Mouse (Mus musculus): Measurements from ENCODE around the gene Metrn. TPM values are rescaled to one million over a fixed set of nuclear protein-coding genes. Genes with fewer than 3 reads are reported as not detected.

The Metrn gene
- total RNA-seq (2021), result 10 to 100 TPM; 81.1 to 83.3 TPM
- long read RNA-seq, partial matches to known transcripts, result 0 of 6 reads
- long read RNA-seq, other reads (novel, unspliced or antisense), result 5 of 6 reads

DNA sequence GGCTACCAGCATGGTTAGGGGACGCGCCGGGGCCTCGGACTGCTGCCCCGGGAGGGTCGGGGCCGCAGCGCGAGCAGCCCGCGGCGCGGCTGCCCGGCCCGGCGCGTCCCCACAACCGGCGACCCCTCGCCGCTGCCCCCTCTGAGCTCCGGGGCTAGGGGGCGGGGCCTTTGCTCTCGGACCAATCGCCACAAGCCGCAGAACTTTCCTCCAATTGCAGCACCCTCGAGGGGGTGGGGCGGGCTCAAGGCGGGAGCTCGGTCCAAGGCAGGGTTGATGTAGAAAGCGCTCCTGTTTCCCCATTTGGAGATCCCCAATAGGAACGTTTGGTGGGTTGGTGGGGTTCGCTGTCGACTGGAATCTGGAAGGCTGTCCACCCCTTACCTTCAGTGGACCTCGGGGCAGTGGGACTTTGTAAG lies at the start of gene Metrn:
Gene Metrn (minus strand): TSS at position 186 of the 419 bp plus-strand sequence.
- DNase-seq (ENCODE audit: low spot score in 2 of 2), result peak; percentile 67

DNA sequence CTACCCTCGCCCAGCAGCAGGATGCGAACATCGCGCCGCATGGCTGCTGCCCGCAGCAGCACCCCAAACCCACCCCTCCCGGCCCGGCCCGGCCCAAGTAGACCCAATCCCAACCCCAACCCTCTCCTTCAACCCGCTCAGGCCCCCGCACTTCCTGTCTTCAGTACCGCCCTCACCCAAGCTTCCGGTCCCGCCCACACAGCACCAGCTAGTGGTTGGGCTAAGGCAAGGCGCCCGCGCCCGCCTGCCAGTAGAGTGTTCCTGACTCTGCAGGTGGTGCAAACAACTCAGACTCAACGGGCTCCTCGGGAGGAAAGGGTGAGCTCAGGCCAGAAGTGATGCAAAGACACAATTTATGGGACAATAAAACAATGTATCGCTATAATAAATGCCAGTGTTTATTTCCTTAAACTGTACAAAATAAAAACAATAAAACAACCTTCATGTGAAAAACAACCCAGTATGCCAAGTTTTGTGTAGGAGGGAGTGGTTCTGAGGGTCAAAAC lies 47.5 kb upstream of the Metrn start, which contains the start of gene Rhot2:
Gene Rhot2 (minus strand): TSS at position 456 of the 506 bp plus-strand sequence.
- DNase-seq (ENCODE audit: low spot score in 2 of 2), result peak; percentile 94 to 96

DNA sequence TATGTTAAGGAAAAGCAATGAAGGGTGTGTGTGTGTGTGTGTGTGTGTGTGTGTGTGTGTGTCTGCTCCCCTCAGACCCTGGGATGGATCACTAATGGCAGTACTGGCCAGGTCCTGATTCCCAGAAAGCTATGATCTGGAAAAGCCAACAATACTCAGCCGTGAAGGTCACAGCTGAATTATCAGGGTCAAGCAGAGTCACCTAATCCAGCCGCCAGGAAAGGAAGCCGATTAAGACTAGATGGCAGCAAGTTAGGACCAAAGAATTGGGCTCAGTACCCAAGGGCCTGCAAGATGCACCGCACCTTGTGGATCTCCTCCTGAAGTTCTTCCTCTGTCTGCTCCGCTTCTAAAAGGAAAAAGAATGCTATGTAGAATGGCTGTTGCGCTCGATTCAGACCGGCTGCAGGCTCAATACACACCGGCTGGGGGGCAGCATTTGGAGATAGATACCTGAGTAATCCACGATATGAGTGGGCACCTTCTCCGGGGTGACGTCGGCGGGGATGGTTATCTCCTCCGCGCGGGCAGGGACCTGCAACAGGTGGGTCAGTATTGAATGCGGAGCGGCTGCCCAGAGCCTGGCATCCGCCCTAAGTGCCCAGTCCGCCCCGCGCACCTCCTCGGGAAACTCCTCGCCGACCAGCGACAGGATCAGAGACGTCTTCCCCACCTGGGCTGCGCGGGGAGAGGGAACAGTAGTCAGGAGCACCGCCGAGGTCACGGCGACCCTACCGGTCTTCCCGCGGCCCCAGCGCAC lies 46.9 kb upstream of the Metrn start:
- no peak for DNase-seq (ENCODE audit: low spot score in 2 of 2)

DNA sequence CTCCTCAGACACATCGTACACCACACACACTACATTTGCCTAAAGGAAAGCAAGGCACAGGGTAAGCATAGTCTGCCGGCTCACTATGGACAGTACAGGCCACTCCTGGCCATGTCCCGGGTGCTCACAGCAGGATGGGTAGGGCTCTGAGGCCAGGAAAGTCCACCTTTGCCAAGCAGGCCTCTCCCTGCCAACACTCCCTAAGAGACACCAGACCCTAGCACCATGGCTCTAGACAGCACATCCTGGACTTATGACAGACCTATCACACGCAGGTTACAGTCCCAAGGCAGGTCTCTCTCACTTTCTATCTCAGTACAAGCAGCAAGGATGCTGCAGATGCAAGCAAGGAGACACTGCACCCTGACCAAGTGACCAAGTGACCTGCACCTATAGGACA lies 46.2 kb upstream of the Metrn start:
- no peak for DNase-seq (ENCODE audit: low spot score in 2 of 2)

DNA sequence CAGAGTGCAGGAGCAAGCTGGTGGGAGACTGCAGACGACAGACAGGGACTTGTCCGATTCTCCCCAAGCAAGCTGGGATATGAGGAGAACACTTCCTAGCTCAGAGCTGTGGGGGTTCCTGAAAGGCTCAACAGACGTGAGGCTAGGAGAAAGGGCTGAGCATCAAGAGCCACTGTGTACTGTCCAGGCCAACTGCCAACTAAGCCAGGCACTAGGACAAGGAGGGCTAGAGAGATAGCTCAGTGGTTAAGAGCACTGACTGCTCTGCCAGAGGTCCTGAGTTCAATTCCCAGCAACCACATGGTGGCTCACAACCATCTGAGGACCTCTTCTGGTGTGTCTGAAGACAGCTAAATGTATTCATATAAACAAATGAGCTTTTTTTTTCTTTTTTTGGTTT lies 45.6 kb upstream of the Metrn start:
- no peak for DNase-seq (ENCODE audit: low spot score in 2 of 2)

DNA sequence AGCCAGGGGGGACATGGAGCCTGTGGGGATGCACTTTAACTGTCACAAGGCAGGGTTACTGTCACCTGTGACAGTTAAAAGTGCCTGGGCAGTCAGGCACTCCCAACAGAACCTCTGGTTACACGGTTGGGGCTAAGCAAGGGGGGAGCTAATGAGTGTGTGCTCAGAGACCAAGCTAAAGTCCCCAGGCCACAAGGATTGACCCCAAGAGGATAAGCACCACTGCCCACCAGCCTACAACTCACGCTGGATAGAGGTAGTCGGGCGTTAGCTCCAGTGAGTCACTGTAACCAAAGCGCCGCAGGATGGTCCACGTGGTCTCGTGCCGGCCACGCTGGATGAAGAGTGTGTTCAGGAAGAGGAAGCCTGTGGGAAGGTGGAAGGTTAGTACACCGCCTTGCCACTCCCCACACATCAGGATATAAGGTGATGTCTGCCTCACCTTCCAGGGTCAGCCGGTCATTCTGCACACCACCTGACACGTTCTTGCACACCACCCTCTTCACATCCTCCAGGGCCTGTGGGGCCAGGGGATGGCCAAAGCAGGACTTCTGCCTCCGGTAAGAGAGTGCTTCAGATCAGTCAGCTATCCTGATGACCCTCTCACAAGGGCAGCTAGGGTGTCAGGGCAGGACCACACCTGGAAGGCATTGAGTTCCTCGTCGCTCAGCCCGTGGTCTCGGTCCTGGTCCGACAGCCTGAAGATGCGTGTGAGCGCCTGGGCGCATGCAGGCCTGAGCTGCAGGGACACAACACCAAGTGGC lies 44.4 kb upstream of the Metrn start, which contains the start of gene Gm20683:
Gene Gm20683 (minus strand): TSS at position 647 of the 764 bp plus-strand sequence.
- DNase-seq (ENCODE audit: low spot score in 2 of 2), result no peak

DNA sequence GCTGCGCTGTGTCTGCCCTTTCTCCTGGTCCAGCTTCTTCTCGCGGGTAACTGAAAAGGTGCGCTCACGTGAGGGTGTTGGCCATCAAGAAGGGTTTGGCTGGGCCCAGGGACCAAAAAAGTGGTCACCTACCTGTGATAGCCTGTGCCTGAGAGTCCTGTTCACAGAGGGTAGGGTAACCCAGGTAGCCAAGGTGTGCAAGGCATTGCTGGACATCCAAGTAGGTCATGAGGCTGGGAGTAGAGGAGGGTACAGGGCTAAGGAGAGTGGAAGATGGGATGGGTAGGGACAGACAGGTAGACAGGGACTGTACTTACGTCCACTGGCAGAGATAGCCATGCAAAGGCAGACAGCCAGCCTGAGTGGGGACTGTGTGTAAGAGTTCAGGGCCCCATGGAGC lies 43.6 kb upstream of the Metrn start:
- DNase-seq (ENCODE audit: low spot score in 2 of 2), result no peak

DNA sequence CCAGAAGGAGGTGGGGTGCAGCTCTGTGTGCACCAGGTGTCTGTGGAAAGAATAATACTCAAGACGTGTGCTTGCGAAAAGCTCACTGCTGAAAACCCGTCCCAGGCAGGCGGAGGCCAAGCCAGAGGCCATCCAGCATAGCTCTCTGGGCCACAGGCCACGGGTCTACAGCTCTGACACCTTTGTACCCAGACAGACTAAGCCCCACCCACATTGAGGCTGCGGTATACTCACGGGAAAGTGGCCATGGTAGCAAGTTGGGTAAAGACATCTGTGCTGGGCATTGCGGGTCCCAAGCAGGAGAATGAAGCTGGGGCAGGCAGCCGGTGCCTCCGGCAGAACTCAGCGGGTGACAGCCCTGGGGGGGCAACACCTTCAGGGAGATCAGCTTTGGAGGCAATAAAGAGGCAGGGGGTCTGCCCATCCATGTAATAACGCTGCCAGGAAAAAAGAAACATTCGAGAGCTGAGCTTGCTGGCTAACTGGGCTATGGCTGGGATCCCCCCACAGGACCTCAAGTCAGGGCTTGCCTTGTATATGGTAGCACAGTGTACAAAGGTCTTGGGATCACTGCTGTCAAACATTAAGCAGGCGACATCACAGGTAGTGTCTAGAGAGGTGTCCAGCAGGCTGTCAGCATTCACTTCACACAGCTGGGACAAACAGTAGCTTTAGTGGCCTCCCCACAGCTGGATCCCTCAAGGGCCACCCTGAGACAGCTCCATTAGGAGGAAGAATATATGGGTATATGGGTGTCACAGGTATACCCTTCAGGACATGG lies 42.7 kb upstream of the Metrn start:
- no peak for DNase-seq (ENCODE audit: low spot score in 2 of 2)

DNA sequence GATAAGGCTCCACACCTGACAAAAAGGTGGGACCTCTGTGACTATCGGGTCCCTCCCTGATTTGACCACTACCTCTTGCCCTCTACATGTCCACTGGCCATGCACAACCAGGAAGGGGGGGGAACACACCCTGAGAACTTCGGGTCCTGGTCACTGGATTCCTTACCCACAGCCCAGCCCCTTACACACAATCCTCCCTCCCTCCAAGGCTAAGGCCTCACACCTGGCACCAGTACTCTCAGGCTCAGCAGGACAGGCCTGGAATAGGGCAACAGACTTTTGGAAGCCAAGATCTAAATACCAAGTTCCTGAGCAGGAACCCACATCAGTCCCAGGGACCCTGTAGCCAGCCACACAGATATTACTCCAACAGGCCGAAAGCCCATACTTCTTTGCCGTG lies 42.0 kb upstream of the Metrn start:
- DNase-seq (ENCODE audit: low spot score in 2 of 2), result no peak

DNA sequence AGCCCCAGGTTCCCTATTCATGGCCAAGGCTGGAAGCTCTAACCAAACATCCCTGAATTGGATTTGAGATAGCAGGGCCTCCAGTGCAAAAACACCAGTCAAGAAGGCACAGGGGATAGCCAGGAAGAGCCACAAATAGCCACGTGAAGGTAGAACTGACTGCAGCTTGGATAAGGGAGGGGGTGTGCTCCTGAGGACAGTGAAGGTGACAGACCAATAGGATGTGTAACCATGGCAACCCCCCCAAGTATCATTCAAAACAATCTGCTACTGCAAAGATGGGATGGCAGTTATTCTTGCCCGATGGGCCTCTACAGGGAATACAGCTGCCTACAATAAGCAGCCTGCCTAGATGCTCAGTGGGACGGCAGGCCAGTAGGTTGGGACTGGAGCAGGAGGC lies 40.6 kb upstream of the Metrn start:
- peak in 1 of 2 experiments; percentile 51 for DNase-seq (ENCODE audit: low spot score in 2 of 2)

DNA sequence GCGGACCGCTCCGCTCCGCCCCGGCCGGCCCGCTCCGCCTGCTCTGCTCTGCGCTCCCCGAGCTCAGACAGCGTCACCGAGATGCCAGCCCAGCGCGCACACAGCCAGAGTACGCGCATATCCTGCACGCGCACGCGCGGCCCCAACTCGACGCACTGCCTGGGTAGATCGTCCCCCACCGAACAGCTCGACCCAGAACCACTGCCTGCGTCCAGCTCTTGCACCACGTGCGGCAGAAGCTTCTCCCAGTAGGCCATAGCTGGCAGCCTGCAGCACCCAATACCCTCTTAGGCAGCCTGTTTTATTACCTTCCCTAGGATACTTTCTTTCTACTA lies 40.1 kb upstream of the Metrn start, which contains the start of gene Rhbdl1:
Gene Rhbdl1 (minus strand): TSS at position 220 of the 335 bp plus-strand sequence.
- DNase-seq (ENCODE audit: low spot score in 2 of 2), result peak; percentile 84 to 90

DNA sequence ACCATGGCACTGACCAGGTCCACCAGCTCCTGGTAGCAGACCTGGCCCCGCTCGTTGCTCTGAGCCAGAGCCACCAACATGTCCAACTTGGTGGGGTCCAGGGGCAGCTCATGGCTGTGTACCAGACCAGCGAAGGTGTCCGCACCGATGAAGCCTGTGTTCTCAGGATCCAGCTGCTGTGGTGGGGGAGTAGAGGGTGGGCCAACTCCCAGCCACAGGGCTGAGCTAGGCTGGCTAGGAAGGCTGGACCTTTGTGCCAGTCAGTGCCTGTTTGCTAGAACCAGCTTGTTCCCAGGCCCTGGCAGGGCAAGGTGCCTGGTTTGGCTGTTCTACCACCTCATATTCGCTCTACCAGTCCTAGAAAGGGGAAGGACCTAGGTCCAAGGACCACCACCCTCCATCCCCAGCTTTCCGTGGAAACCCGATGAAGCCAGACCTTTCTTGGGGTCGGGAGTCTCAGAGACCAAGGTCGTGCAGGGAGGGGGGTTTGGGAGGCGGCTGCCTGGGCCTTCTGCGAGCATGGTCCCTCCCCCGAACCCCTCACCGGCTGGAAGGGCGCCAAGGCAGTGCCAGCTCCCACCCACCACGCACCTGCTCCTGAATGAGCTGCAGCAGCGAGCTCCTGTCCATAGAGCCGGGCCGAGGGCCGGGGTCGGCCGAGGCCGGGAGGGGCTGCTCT lies 39.6 kb upstream of the Metrn start:
- peak in 1 of 2 experiments; percentile 50 for DNase-seq (ENCODE audit: low spot score in 2 of 2)

DNA sequence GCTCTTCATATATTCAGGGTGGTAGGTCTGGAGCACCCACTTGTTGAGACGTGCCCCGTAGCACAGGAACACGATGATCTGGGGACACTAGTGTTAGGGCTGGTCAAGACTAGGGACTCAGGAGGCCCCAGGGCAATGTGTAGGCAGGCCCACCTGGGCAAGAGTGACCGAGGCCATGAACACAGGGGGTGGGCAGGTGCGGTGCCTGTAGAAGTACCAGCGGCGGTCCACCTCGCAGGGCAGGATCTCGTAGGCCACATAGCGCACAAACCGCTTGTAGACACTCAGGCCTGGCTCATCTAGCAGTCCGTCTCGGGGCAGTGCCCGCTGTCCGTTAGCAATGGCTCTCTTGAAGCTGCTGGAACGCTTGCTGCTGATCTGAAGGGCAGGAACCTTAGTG lies 38.9 kb upstream of the Metrn start:
- no peak for DNase-seq (ENCODE audit: low spot score in 2 of 2)

DNA sequence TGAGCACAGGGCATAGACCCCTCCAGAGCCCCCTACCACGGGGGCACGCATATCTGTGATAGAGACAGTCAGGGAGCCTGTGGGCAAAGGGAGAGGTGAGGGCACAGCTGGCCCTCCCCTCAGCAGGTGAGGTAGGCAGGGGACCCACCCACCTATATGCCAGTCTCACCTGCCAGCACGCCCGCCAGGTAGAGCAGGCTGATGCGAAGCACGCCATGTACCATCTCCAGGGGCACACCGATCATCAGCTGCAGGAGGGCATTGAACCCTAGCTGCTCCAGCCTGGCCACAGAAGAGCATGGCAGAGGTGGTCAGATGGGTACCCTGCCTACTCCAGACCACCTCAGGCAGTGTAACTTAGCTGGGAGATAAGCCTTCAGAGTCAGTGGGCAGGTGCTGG lies 38.4 kb upstream of the Metrn start:
- no peak for DNase-seq (ENCODE audit: low spot score in 2 of 2)

DNA sequence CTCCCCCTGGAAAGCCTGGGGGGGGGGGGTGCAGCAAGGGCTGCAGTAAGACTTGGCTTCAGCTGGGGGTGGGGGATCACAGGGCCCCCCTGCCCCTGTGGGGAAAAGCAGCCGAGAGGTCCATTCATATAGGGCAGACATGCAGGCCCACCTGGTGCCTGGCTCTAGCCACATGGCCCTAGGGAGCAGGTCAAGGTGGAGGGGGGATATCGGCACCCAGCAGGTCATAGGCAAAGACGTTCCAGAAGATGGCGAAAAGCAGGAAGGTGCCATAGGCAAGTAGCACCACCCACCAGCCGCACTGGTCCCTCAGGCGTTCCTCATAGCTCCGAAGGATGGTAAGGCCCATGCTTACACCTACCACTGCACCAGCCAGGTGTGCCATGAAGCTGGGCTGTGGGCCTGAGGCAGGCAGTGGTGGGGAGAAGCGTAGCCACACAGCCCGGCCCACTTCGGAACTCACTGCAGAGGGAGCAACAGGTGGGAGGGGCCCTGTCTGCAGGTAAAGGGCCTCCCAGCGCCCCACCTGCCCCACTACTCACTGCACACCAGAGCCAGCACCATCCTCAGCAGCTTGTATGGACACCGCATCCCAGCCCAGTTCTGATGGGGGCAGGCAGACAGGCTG lies 37.8 kb upstream of the Metrn start:
- no peak for DNase-seq (ENCODE audit: low spot score in 2 of 2)

DNA sequence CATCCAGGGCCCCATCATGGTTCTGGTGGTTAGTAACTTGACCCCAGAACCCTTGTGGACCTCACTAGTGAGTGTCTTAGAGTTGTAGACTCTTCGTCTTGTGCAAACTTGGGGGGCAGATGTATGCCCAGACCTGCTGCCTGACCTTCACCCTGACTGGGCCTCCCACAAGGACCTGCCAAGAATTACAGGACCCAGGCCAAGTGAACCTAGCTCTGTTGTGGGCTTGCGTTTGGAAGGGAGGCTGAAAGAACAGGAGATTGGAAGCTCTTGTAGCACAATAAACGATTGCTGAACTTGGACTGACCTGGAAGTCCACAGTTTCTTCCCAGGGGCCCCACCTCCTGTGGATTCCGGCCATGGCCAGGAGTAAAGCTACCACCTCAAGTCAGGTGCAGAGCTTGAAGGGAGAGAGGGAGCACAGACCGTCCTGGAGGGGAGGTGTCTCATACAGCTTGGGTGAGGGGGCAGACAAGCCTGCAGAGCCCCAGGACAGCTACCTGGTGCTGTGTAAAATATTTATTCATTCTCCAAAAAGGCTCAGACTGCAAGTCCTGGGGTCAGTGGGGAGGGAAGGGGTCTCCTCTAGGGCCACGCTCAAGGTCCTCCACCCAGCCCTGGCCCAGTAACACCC lies 37.1 kb upstream of the Metrn start:
- DNase-seq (ENCODE audit: low spot score in 2 of 2), result no peak

DNA sequence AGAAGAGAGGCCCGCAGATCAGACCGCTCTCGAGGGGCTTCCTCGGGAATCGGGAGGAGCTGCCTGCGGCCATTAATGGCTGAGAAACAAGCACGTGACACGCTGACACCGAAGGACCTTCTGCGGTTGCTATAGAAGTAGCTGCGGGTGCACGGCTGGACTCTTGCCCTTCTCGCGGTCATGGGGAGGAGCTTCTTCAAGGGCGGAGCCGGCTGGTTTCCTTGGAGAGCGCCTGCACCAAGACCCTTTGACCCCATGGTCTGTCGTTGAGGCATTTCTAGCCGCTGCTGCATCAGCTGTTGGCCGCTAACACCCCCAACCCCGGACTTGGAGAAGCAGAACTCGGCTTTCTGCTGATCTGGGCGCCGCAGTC lies 36.3 kb upstream of the Metrn start, which contains the start of gene Stub1:
Gene Stub1 (minus strand): TSS at position 114 of the 373 bp plus-strand sequence.
- DNase-seq (ENCODE audit: low spot score in 2 of 2), result peak; percentile 79 to 87

DNA sequence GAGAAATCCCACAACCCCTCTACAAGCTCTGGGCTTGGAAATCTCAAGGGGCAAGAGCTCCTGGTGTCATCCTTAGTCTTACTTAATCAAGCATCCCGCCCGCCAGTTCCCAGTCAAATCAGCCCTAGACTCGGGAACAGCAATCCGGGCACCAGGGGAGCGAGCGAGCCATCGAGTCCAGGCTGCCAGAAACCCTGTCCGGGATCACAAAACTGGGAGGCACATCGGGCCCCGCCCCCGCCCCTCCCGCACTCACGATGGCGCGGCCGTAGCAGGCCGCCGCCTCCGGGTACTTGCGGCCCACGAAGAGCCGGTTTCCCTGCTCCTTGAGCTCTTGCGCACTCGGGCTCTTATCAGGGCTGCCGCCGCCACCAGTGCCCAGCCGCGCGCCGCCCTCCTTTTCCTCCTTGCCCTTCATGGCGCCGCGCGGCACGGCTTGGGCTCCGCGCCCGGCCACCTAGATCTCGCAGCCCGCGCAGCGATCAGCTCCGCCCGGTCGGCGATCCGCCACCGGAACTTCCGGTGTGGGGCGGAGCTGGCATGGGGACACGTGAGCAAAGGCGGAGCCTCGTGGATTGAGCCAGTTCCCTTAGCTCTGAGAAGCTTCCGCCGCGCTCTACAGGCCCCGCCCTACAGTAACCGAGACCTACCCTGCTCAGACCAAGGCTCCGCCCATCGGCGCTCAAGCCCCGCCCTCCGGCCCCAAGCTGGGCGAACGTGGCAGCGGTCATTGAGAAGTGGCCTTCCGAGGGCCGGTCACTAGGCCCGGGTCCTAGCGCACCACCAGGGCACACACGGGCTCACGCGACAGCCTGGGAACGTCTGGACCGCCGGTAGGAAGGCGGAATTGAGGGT lies 35.7 kb upstream of the Metrn start:
- peak; percentile 96 to 99 for DNase-seq (ENCODE audit: low spot score in 2 of 2)

Measured in layer of hippocampus, adult 18-20 months (tissue).